Mouse (Mus musculus): Measurements from ENCODE around the gene Chchd6. TPM values are rescaled to one million over a fixed set of nuclear protein-coding genes. Genes with fewer than 3 reads are reported as not detected.

Chchd6 gene
- polyA plus RNA-seq, 1 experiment, result 28.8 TPM

GRCm38 (mm10) chr6:89431920-89432482 is 163.5 kb downstream of the Chchd6 start:
- TF ChIP-seq MAX (IDR thresholded peaks at IDR 0.05), result no peak
- TF ChIP-seq MYOD1 (IDR thresholded peaks at IDR 0.05; ENCODE audit: control insufficient read depth, insufficient read length, low read depth), result no peak
- TF ChIP-seq FOSL1 (IDR thresholded peaks at IDR 0.05; ENCODE audit: insufficient read depth, low read length, poor library complexity, severe bottlenecking), result no peak
- no peak for TF ChIP-seq CTCF (IDR thresholded peaks at IDR 0.05; ENCODE audit: control insufficient read depth, insufficient read depth, insufficient read length)
- no peak for TF ChIP-seq USF1 (IDR thresholded peaks at IDR 0.05; ENCODE audit: low read depth)
- no peak for TF ChIP-seq CEBPB (IDR thresholded peaks at IDR 0.05; ENCODE audit: low read depth)
- no peak for TF ChIP-seq MYOG (IDR thresholded peaks at IDR 0.05; ENCODE audit: control insufficient read depth, extremely low read depth, insufficient read length)
- no peaks in the 10 kb centered on the region for H3K36me3 ChIP-seq (ENCODE audit: control insufficient read depth, insufficient read depth)
- H3K79me2 ChIP-seq (ENCODE audit: control insufficient read depth, insufficient read depth), result no peaks in the 10 kb centered on the region
- no peaks in the 10 kb centered on the region for H3K27me3 ChIP-seq (ENCODE audit: control insufficient read depth, insufficient read depth, insufficient read length)
- no peak overlapping the region for H3K4me3 ChIP-seq (ENCODE audit: insufficient read depth, poor library complexity, severe bottlenecking)
- no peaks in the 10 kb centered on the region for H3K79me3 ChIP-seq (ENCODE audit: low read depth)
- no peak overlapping the region for H3ac ChIP-seq (ENCODE audit: control insufficient read depth, insufficient read length, low read depth)

GRCm38 (mm10) chr6:89430749-89431148 is 164.7 kb downstream of the Chchd6 start:
- Histone ChIP-seq H3K36me3 (ENCODE audit: control insufficient read depth, insufficient read depth) (no peaks in the 10 kb centered on the region), H3K79me2 (ENCODE audit: control insufficient read depth, insufficient read depth) (no peaks in the 10 kb centered on the region), H3K4me3 (ENCODE audit: insufficient read depth, poor library complexity, severe bottlenecking) (no peak overlapping the region), H3K27me3 (ENCODE audit: control insufficient read depth, insufficient read depth, insufficient read length) (no peaks in the 10 kb centered on the region), H3K79me3 (ENCODE audit: low read depth) (no peaks in the 10 kb centered on the region), H3ac (ENCODE audit: control insufficient read depth, insufficient read length, low read depth) (no peak overlapping the region)
- TF ChIP-seq MAX (IDR thresholded peaks at IDR 0.05), result no peak
- TF ChIP-seq MYOD1 (IDR thresholded peaks at IDR 0.05; ENCODE audit: control insufficient read depth, insufficient read length, low read depth), result no peak
- TF ChIP-seq CTCF (IDR thresholded peaks at IDR 0.05; ENCODE audit: control insufficient read depth, insufficient read depth, insufficient read length), result no peak
- no peak for TF ChIP-seq USF1 (IDR thresholded peaks at IDR 0.05; ENCODE audit: low read depth)
- TF ChIP-seq CEBPB (IDR thresholded peaks at IDR 0.05; ENCODE audit: low read depth), result no peak
- no peak for TF ChIP-seq FOSL1 (IDR thresholded peaks at IDR 0.05; ENCODE audit: insufficient read depth, low read length, poor library complexity, severe bottlenecking)
- TF ChIP-seq MYOG (IDR thresholded peaks at IDR 0.05; ENCODE audit: control insufficient read depth, extremely low read depth, insufficient read length), result no peak

- Histone ChIP-seq H3K79me3 (ENCODE audit: low read depth) (no peaks in the 10 kb centered on the region), H3K27me3 (ENCODE audit: control insufficient read depth, insufficient read depth, insufficient read length) (no peaks in the 10 kb centered on the region), H3K79me2 (ENCODE audit: control insufficient read depth, insufficient read depth) (no peaks in the 10 kb centered on the region), H3K4me3 (ENCODE audit: insufficient read depth, poor library complexity, severe bottlenecking) (no peak overlapping the region), H3ac (ENCODE audit: control insufficient read depth, insufficient read length, low read depth) (no peak overlapping the region), H3K36me3 (ENCODE audit: control insufficient read depth, insufficient read depth) (no peaks in the 10 kb centered on the region)
- no peak for TF ChIP-seq CEBPB (IDR thresholded peaks at IDR 0.05; ENCODE audit: low read depth)
- no peak for TF ChIP-seq MAX (IDR thresholded peaks at IDR 0.05)
- no peak for TF ChIP-seq MYOD1 (IDR thresholded peaks at IDR 0.05; ENCODE audit: control insufficient read depth, insufficient read length, low read depth)
- TF ChIP-seq FOSL1 (IDR thresholded peaks at IDR 0.05; ENCODE audit: insufficient read depth, low read length, poor library complexity, severe bottlenecking), result no peak
- TF ChIP-seq CTCF (IDR thresholded peaks at IDR 0.05; ENCODE audit: control insufficient read depth, insufficient read depth, insufficient read length), result no peak
These were observed 166.6 kb downstream of the Chchd6 start for GRCm38 (mm10) chr6:89428661-89429375.

- TF ChIP-seq USF1 (IDR thresholded peaks at IDR 0.05; ENCODE audit: low read depth) (no peak), CEBPB (IDR thresholded peaks at IDR 0.05; ENCODE audit: low read depth) (no peak), FOSL1 (IDR thresholded peaks at IDR 0.05; ENCODE audit: insufficient read depth, low read length, poor library complexity, severe bottlenecking) (no peak), MYOG (IDR thresholded peaks at IDR 0.05; ENCODE audit: control insufficient read depth, extremely low read depth, insufficient read length) (no peak), CTCF (IDR thresholded peaks at IDR 0.05; ENCODE audit: control insufficient read depth, insufficient read depth, insufficient read length) (no peak), MAX (IDR thresholded peaks at IDR 0.05) (no peak), MYOD1 (IDR thresholded peaks at IDR 0.05; ENCODE audit: control insufficient read depth, insufficient read length, low read depth) (no peak)
- H3K27me3 ChIP-seq (ENCODE audit: control insufficient read depth, insufficient read depth, insufficient read length), result no peaks in the 10 kb centered on the region
- H3K4me3 ChIP-seq (ENCODE audit: insufficient read depth, poor library complexity, severe bottlenecking), result no peak overlapping the region
- no peaks in the 10 kb centered on the region for H3K36me3 ChIP-seq (ENCODE audit: control insufficient read depth, insufficient read depth)
- H3ac ChIP-seq (ENCODE audit: control insufficient read depth, insufficient read length, low read depth), result no peak overlapping the region
- no peaks in the 10 kb centered on the region for H3K79me3 ChIP-seq (ENCODE audit: low read depth)
- no peaks in the 10 kb centered on the region for H3K79me2 ChIP-seq (ENCODE audit: control insufficient read depth, insufficient read depth)
These were observed 171.0 kb downstream of the Chchd6 start for GRCm38 (mm10) chr6:89424461-89424860.

- Histone ChIP-seq H3ac (ENCODE audit: control insufficient read depth, insufficient read length, low read depth) (no peak overlapping the region), H3K4me3 (ENCODE audit: insufficient read depth, poor library complexity, severe bottlenecking) (no peak overlapping the region), H3K36me3 (ENCODE audit: control insufficient read depth, insufficient read depth) (no peaks in the 10 kb centered on the region), H3K27me3 (ENCODE audit: control insufficient read depth, insufficient read depth, insufficient read length) (no peaks in the 10 kb centered on the region), H3K79me3 (ENCODE audit: low read depth) (no peaks in the 10 kb centered on the region), H3K79me2 (ENCODE audit: control insufficient read depth, insufficient read depth) (no peaks in the 10 kb centered on the region)
- no peak for TF ChIP-seq USF1 (IDR thresholded peaks at IDR 0.05; ENCODE audit: low read depth)
- TF ChIP-seq CTCF (IDR thresholded peaks at IDR 0.05; ENCODE audit: control insufficient read depth, insufficient read depth, insufficient read length), result no peak
- TF ChIP-seq MYOD1 (IDR thresholded peaks at IDR 0.05; ENCODE audit: control insufficient read depth, insufficient read length, low read depth), result no peak
- no peak for TF ChIP-seq MYOG (IDR thresholded peaks at IDR 0.05; ENCODE audit: control insufficient read depth, extremely low read depth, insufficient read length)
- no peak for TF ChIP-seq CEBPB (IDR thresholded peaks at IDR 0.05; ENCODE audit: low read depth)
These were observed 172.8 kb downstream of the Chchd6 start for GRCm38 (mm10) chr6:89422621-89423020.

Data from C2C12 (cell line).